In genomic region chr7:66309240-66309949, GRCm38 (mm10) we compare ENCODE assay signal across 8 mouse cellular contexts. TPM values are rescaled to one million over a fixed set of nuclear protein-coding genes. Genes with fewer than 3 reads are reported as not detected.
DNase-seq lines count a peak whose midpoint lies in the region; ATAC-seq and TF ChIP-seq lines count a peak whose summit lies in the region.

No protein-coding gene starts in this region.

- H3K4me3 ChIP-seq in heart, embryonic 16.5 days (ENCODE audit: low read length): no peak overlapping the region
- no peak overlapping the region for H3K4me3 ChIP-seq in lung, embryonic 14.5 days (ENCODE audit: low read depth, low read length)
- no peak overlapping the region for H3K4me3 ChIP-seq in midbrain, postnatal 0 days (ENCODE audit: low read depth, low read length)
- no peak overlapping the region for H3K4me3 ChIP-seq in hindbrain, embryonic 11.5 days (ENCODE audit: low read depth, low read length)

- DNase-seq in 416B (ENCODE audit: low read depth): peak; percentile 99
- DNase-seq in MN1 (ENCODE audit: low spot score): peak; percentile 70
- DNase-seq in lung, embryonic 14.5 days: peak; percentile 71
- DNase-seq in thymus, adult 18-20 months: no peak
- no peak for DNase-seq in midbrain, postnatal 0 days (ENCODE audit: low spot score)
- DNase-seq in hindbrain, embryonic 11.5 days (ENCODE audit: low spot score): no peak
- DNase-seq in right cerebral cortex, adult 2 months (ENCODE audit: low spot score in 2 of 2): no peak

- ATAC-seq in heart, embryonic 16.5 days (replicated peaks; ENCODE audit: extremely low read depth, insufficient read depth, low FRiP score): peak; percentile 59
- ATAC-seq in lung, embryonic 14.5 days (ENCODE audit: insufficient read depth): peak; percentile 30; the same call in 1 of the 2 replicates
- ATAC-seq in midbrain, postnatal 0 days (ENCODE audit: low FRiP score): no peak
- no peak for ATAC-seq in hindbrain, embryonic 11.5 days (ENCODE audit: low FRiP score)

- peak overlapping the region; percentile 64; the same call in 1 of the 2 replicates for H3K27ac ChIP-seq in heart, embryonic 16.5 days (ENCODE audit: low read length)
- peak overlapping the region; percentile 34; the same call in 1 of the 2 replicates for H3K27ac ChIP-seq in lung, embryonic 14.5 days (ENCODE audit: low read depth)
- H3K27ac ChIP-seq in midbrain, postnatal 0 days (ENCODE audit: low read depth, low read length): no peak overlapping the region
- H3K27ac ChIP-seq in hindbrain, embryonic 11.5 days (ENCODE audit: low read depth, low read length): no peak overlapping the region

- H3K9ac ChIP-seq in heart, embryonic 16.5 days (ENCODE audit: low read length): no peak overlapping the region
- peak overlapping the region; percentile 7; the same call in 1 of the 2 replicates for H3K9ac ChIP-seq in lung, embryonic 14.5 days
- no peak overlapping the region for H3K9ac ChIP-seq in midbrain, postnatal 0 days (replicated peaks; ENCODE audit: low read length, poor library complexity, severe bottlenecking)
- H3K9ac ChIP-seq in hindbrain, embryonic 11.5 days (ENCODE audit: low read depth, low read length): no peak overlapping the region

- TF ChIP-seq CTCF in lung, embryonic 14.5 days (IDR thresholded peaks at IDR 0.05; ENCODE audit: low read depth): no peak
- no peak for TF ChIP-seq CTCF in midbrain, postnatal 0 days (IDR thresholded peaks at IDR 0.05)

- WGBS in heart, embryonic 16.5 days: 29% methylated on average over 5 of the region's 5 CpGs
- WGBS in lung, embryonic 14.5 days: 28% methylated on average over 5 of the region's 5 CpGs
- 69% methylated on average over 5 of the region's 5 CpGs for WGBS in midbrain, postnatal 0 days
- 77% methylated on average over 5 of the region's 5 CpGs for WGBS in hindbrain, embryonic 11.5 days

- no peaks in the 10 kb centered on the region for H3K27me3 ChIP-seq in heart, embryonic 16.5 days (ENCODE audit: control insufficient read depth, insufficient read depth, low read length)
- H3K27me3 ChIP-seq in lung, embryonic 14.5 days (ENCODE audit: insufficient read depth, low read length): no peaks in the 10 kb centered on the region
- no peaks in the 10 kb centered on the region; the same call in 1 of the 2 replicates for H3K27me3 ChIP-seq in midbrain, postnatal 0 days (ENCODE audit: insufficient read depth, low read length)
- H3K27me3 ChIP-seq in hindbrain, embryonic 11.5 days (ENCODE audit: control insufficient read depth, insufficient read depth, low read length): no peaks in the 10 kb centered on the region

- no peaks in the 10 kb centered on the region for H3K36me3 ChIP-seq in heart, embryonic 16.5 days (ENCODE audit: control insufficient read depth, insufficient read depth)
- peaks cover 24% of the 10 kb centered on the region for H3K36me3 ChIP-seq in lung, embryonic 14.5 days (ENCODE audit: insufficient read depth)
- no peaks in the 10 kb centered on the region for H3K36me3 ChIP-seq in midbrain, postnatal 0 days (ENCODE audit: insufficient read depth, low read length)
- no peaks in the 10 kb centered on the region for H3K36me3 ChIP-seq in hindbrain, embryonic 11.5 days (ENCODE audit: control insufficient read depth, insufficient read depth, low read length)

- H3K9me3 ChIP-seq in heart, embryonic 16.5 days (replicated peaks; ENCODE audit: control insufficient read depth, low read length): no peaks in the 10 kb centered on the region
- H3K9me3 ChIP-seq in lung, embryonic 14.5 days (ENCODE audit: low read depth, low read length): no peaks in the 10 kb centered on the region
- no peaks in the 10 kb centered on the region for H3K9me3 ChIP-seq in midbrain, postnatal 0 days (ENCODE audit: low read length)
- H3K9me3 ChIP-seq in hindbrain, embryonic 11.5 days (ENCODE audit: control insufficient read depth, low read length): no peaks in the 10 kb centered on the region

- H3K4me2 ChIP-seq in heart, embryonic 16.5 days (ENCODE audit: low read depth, low read length): peak overlapping the region; percentile 17; the same call in 1 of the 2 replicates
- H3K4me2 ChIP-seq in lung, embryonic 14.5 days: no peak overlapping the region
- H3K4me2 ChIP-seq in midbrain, postnatal 0 days (ENCODE audit: low read depth, low read length, poor library complexity, severe bottlenecking): no peak overlapping the region
- H3K4me2 ChIP-seq in hindbrain, embryonic 11.5 days (replicated peaks; ENCODE audit: low read depth, low read length): no peak overlapping the region

- peaks cover 17% of the 10 kb centered on the region for H3K4me1 ChIP-seq in heart, embryonic 16.5 days (ENCODE audit: control insufficient read depth, insufficient read depth, low read length)
- H3K4me1 ChIP-seq in lung, embryonic 14.5 days (ENCODE audit: insufficient read depth): peaks cover 17% of the 10 kb centered on the region
- H3K4me1 ChIP-seq in midbrain, postnatal 0 days (ENCODE audit: insufficient read depth, low read length): no peaks in the 10 kb centered on the region
- H3K4me1 ChIP-seq in hindbrain, embryonic 11.5 days (replicated peaks; ENCODE audit: control insufficient read depth, insufficient read depth, low read length): no peaks in the 10 kb centered on the region

RNA-seq across cellular contexts. Expression of gene Gm10974, which starts 56.3 kb away (rescaled TPM):
- not detected in 2 replicates for polyA plus RNA-seq in heart, embryonic 16.5 days (2015; fragmentation: Nextera tagmentation; extraction: Ambion mirVana)
- polyA plus RNA-seq in lung, embryonic 14.5 days (2014; fragmentation: Nextera tagmentation; extraction: Ambion mirVana): not detected in 2 replicates
- total RNA-seq in midbrain, postnatal 0 days (2014; rRNA removed): not detected in 2 replicates
- polyA plus RNA-seq in midbrain, postnatal 0 days (2015; fragmentation: Nextera tagmentation; extraction: Ambion mirVana): not detected in 2 replicates
- not detected in 2 replicates for polyA plus RNA-seq in hindbrain, embryonic 11.5 days (2014; fragmentation: Nextera tagmentation; extraction: Ambion mirVana)

Comparison
In these comparisons a context has a peak if more than half of its experiments do, and no peak if none do; other contexts are left out.
1. DNase-seq: peak in 416B (single experiment), MN1 (single experiment) and lung, embryonic 14.5 days (single experiment); none in thymus, adult 18-20 months (0 of 2), midbrain, postnatal 0 days (single experiment), hindbrain, embryonic 11.5 days (single experiment) and right cerebral cortex, adult 2 months (0 of 2).
2. ATAC-seq: peak in heart, embryonic 16.5 days (single experiment) and lung, embryonic 14.5 days (single experiment); none in midbrain, postnatal 0 days (single experiment) and hindbrain, embryonic 11.5 days (single experiment).
3. H3K27ac ChIP-seq: peak in heart, embryonic 16.5 days (single experiment) and lung, embryonic 14.5 days (single experiment); none in midbrain, postnatal 0 days (single experiment) and hindbrain, embryonic 11.5 days (single experiment).